26 mouse cellular contexts compared by ENCODE assay signal in genomic region chr2:76400178-76400577, GRCm38 (mm10). TPM values are rescaled to one million over a fixed set of nuclear protein-coding genes. Genes with fewer than 3 reads are reported as not detected.
DNase-seq lines count a peak whose midpoint lies in the region; ATAC-seq and TF ChIP-seq lines count a peak whose summit lies in the region.
"Had no signal": no experiment of that assay in that cellular context is flagged by ENCODE, and none has a peak within 500 bp of the region (broad histone marks: within the 10 kb centered on the region; RNA-seq: fewer than 3 reads in every experiment).

No protein-coding gene starts in this region.

- TF ChIP-seq POLR2A in ES-Bruce4 (IDR thresholded peaks at IDR 0.05; ENCODE audit: insufficient read depth, low read length), result no peak

- H3K36me3 ChIP-seq in ES-Bruce4 (ENCODE audit: control insufficient read depth, insufficient read depth, low read length, poor library complexity, severe bottlenecking), result no peaks in the 10 kb centered on the region
- H3K36me3 ChIP-seq in neural tube, embryonic 15.5 days, result no peaks in the 10 kb centered on the region
- H3K36me3 ChIP-seq: embryonic facial prominence, embryonic 13.5 days; embryonic facial prominence, embryonic 15.5 days; forebrain, embryonic 10.5 days; forebrain, embryonic 12.5 days had no signal

- no peak overlapping the region for H3K9ac ChIP-seq in ES-Bruce4 (ENCODE audit: low read depth, poor library complexity, severe bottlenecking)
- no peak overlapping the region for H3K9ac ChIP-seq in neural tube, embryonic 15.5 days (replicated peaks)
- H3K9ac ChIP-seq: embryonic facial prominence, embryonic 13.5 days; embryonic facial prominence, embryonic 15.5 days; forebrain, embryonic 12.5 days had no signal

- no peak for TF ChIP-seq CTCF in ES-Bruce4 (IDR thresholded peaks at IDR 0.05; ENCODE audit: low read depth, low read length)

- no peak for ATAC-seq in neural tube, embryonic 15.5 days (ENCODE audit: low FRiP score)
- ATAC-seq: forebrain, embryonic 14.5 days; forebrain, embryonic 16.5 days had no signal

- DNase-seq in ES-CJ7 (ENCODE audit: low read depth, low spot score), result peak; percentile 78
- peak; percentile 71 for DNase-seq in ZHBTc4 (ENCODE audit: low read depth, low spot score)
- DNase-seq in frontal cortex, postnatal 25 days (ENCODE audit: low spot score in 2 of 2), result no peak
- DNase-seq: adrenal gland, adult 2 months; adrenal gland, postnatal 10 days; adrenal gland, postnatal 25 days; cerebellum, adult 11 months; cerebellum, adult 18-20 months; cerebellum, adult 8-10 months; cerebellum, adult 9-11 months; cerebellum, postnatal 14 days; cerebellum, postnatal 36 days; embryo, embryonic 11 days had no signal

- no peak for TF ChIP-seq EP300 in ES-Bruce4 (IDR thresholded peaks at IDR 0.05; ENCODE audit: insufficient read depth, low read depth, low read length)

- no peaks in the 10 kb centered on the region for H3K9me3 ChIP-seq in ES-Bruce4 (replicated peaks; ENCODE audit: control insufficient read depth, insufficient read depth, low read length, poor library complexity, severe bottlenecking)
- no peaks in the 10 kb centered on the region for H3K9me3 ChIP-seq in neural tube, embryonic 15.5 days (replicated peaks)
- H3K9me3 ChIP-seq: embryonic facial prominence, embryonic 13.5 days; embryonic facial prominence, embryonic 15.5 days; forebrain, embryonic 10.5 days; forebrain, embryonic 12.5 days had no signal

- no peak overlapping the region for H3K4me2 ChIP-seq in neural tube, embryonic 15.5 days
- H3K4me2 ChIP-seq: embryonic facial prominence, embryonic 13.5 days; embryonic facial prominence, embryonic 15.5 days; forebrain, embryonic 12.5 days had no signal

- H3K27me3 ChIP-seq in ES-Bruce4 (ENCODE audit: control insufficient read depth, insufficient read depth, low read length, poor library complexity, severe bottlenecking), result peaks cover 4% of the 10 kb centered on the region; the same call in 1 of the 2 replicates
- H3K27me3 ChIP-seq in neural tube, embryonic 15.5 days (replicated peaks), result no peaks in the 10 kb centered on the region

- peak overlapping the region; percentile 59 for H3K27ac ChIP-seq in ES-Bruce4 (ENCODE audit: insufficient read depth, low read length)
- no peak overlapping the region for H3K27ac ChIP-seq in neural tube, embryonic 15.5 days (replicated peaks)
- H3K27ac ChIP-seq: embryonic facial prominence, embryonic 13.5 days; embryonic facial prominence, embryonic 15.5 days; forebrain, embryonic 10.5 days; forebrain, embryonic 12.5 days had no signal

- H3K4me1 ChIP-seq in ES-Bruce4 (ENCODE audit: control insufficient read depth, insufficient read depth, low read length), result peaks cover 2% of the 10 kb centered on the region
- peaks cover 8% of the 10 kb centered on the region for H3K4me1 ChIP-seq in neural tube, embryonic 15.5 days
- H3K4me1 ChIP-seq: embryonic facial prominence, embryonic 15.5 days had no signal

- no peak overlapping the region for H3K4me3 ChIP-seq in ES-Bruce4 (ENCODE audit: low read depth, low read length)
- H3K4me3 ChIP-seq in neural tube, embryonic 15.5 days (replicated peaks), result no peak overlapping the region
- H3K4me3 ChIP-seq: embryonic facial prominence, embryonic 13.5 days; embryonic facial prominence, embryonic 15.5 days; erythroblast, embryonic 14.5 days; forebrain, embryonic 10.5 days; forebrain, embryonic 12.5 days had no signal

RNA-seq across cellular contexts. Expression of gene Osbpl6, which starts 6.1 kb away (rescaled TPM):
- polyA plus RNA-seq in ES-Bruce4 (2011; ENCODE audit: insufficient read depth, insufficient read length, low read depth, missing spikeins), result 3.0 and 6.6 TPM in 2 replicates
- 35.1 and 35.9 TPM in 2 replicates for polyA plus RNA-seq in neural tube, embryonic 15.5 days (2015; fragmentation: Nextera tagmentation; extraction: Ambion mirVana)
- polyA plus RNA-seq: erythroblast, embryonic 14.5 days had no signal

RNA-seq across cellular contexts. Expression of gene Rbm45, which starts 30.4 kb away (rescaled TPM):
- 35.7 and 35.9 TPM in 2 replicates for polyA plus RNA-seq in ES-Bruce4 (2011; ENCODE audit: insufficient read depth, insufficient read length, low read depth, missing spikeins)
- polyA plus RNA-seq in neural tube, embryonic 15.5 days (2015; fragmentation: Nextera tagmentation; extraction: Ambion mirVana), result 15.2 and 17.6 TPM in 2 replicates

RNA-seq across cellular contexts. Expression of gene Cyct, which starts 39.9 kb away (rescaled TPM):
- polyA plus RNA-seq in ES-Bruce4 (2011; ENCODE audit: insufficient read depth, insufficient read length, low read depth, missing spikeins), result 20.9 and 30.2 TPM in 2 replicates
- 0.33 TPM in 1 of 2 replicates, not detected in the other for polyA plus RNA-seq in neural tube, embryonic 15.5 days (2015; fragmentation: Nextera tagmentation; extraction: Ambion mirVana)
- polyA plus RNA-seq: adrenal gland, adult 2 months; brain, embryonic 14.5 days; C2C12; embryonic facial prominence, embryonic 11.5 days; embryonic facial prominence, embryonic 13.5 days; embryonic facial prominence, embryonic 15.5 days; erythroblast, embryonic 14.5 days; forebrain, embryonic 10.5 days; forebrain, embryonic 12.5 days; forebrain, embryonic 14.5 days; forebrain, embryonic 16.5 days; frontal cortex, adult 2 months had no signal

Comparison
In these comparisons a context has a peak if more than half of its experiments do, and no peak if none do; other contexts are left out.
1. DNase-seq: peak in ES-CJ7 (single experiment) and ZHBTc4 (single experiment); none in frontal cortex, postnatal 25 days (0 of 2).
2. RNA of gene Cyct, which starts 39.9 kb away (polyA plus RNA-seq): 20.9 to 30.2 TPM in ES-Bruce4; 0.33 TPM in neural tube, embryonic 15.5 days; every median in the first group is over 10 times any median in the second.